Mouse (Mus musculus) cerebellum, adult 2 months (tissue): Measurements from ENCODE around the gene Acox3. TPM values are rescaled to one million over a fixed set of nuclear protein-coding genes. Genes with fewer than 3 reads are reported as not detected.
"Not testable (repeated sequence)": the region's sequence is repeated elsewhere in the genome, so short reads cannot be mapped to it uniquely, and the experiment has no call there.

ENCODE experiments used
- DNase-seq, 2 experiments: peaks; one replicate each; pipeline ENCODE4 v3.0.0; 2021
- H3K27ac ChIP-seq: fragments of 200-500 bp; 2 replicates; pipeline ENCODE4 v1.5.1; 2012; ENCODE audit warnings: low read length, control low read depth, inconsistent platforms; ENCODE audit not compliant: insufficient read depth
- H3K27me3 ChIP-seq: fragments of 200-500 bp; 2 replicates; pipeline ENCODE4 v1.6.1; 2012; ENCODE audit warnings: inconsistent platforms, mild to moderate bottlenecking, low read length, moderate library complexity; ENCODE audit not compliant: control insufficient read depth, insufficient read depth
- H3K4me1 ChIP-seq: fragments of 200-500 bp; 2 replicates; pipeline ENCODE4 v1.6.1; 2011; ENCODE audit warnings: low read length; ENCODE audit not compliant: control insufficient read depth, insufficient read depth
- H3K4me3 ChIP-seq: fragments of 200-500 bp; replicated peaks from 2 replicates; pipeline ENCODE3; 2011; ENCODE audit warnings: mild to moderate bottlenecking, low read depth, low read length, control low read depth; ENCODE audit not compliant: insufficient read depth
- CTCF ChIP-seq: fragments of 200-500 bp; IDR thresholded peaks from 2 replicates; pipeline ENCODE4 v1.5.1; 2011; ENCODE audit warnings: low read depth, mild to moderate bottlenecking, control low read depth, low read length, moderate library complexity, borderline replicate concordance; ENCODE audit not compliant: insufficient read depth
- POLR2A ChIP-seq: fragments of 200-500 bp; IDR thresholded peaks from 2 replicates; pipeline ENCODE4 v1.6.1; 2011; ENCODE audit warnings: low read length, control low read depth, borderline replicate concordance; ENCODE audit not compliant: insufficient read depth
- WGBS: fragments of 180-500 bp; shearing (Covaris S2); methylation state at CpG from one replicate; pipeline ENCODE4 v1.1.7; 2018; 5-methylcytosine and 5-hydroxymethylcytosine counted together
- polyA plus RNA-seq: library from polyadenylated mRNA; depleted of rRNA; stranded (reverse); fragments of >200 nt; gene quantifications from 2 replicates; pipeline ENCODE4 v1.2.3, GENCODE M21; 2012

Acox3 gene
- polyA plus RNA-seq, 1 experiment: 33.7 TPM

DNA sequence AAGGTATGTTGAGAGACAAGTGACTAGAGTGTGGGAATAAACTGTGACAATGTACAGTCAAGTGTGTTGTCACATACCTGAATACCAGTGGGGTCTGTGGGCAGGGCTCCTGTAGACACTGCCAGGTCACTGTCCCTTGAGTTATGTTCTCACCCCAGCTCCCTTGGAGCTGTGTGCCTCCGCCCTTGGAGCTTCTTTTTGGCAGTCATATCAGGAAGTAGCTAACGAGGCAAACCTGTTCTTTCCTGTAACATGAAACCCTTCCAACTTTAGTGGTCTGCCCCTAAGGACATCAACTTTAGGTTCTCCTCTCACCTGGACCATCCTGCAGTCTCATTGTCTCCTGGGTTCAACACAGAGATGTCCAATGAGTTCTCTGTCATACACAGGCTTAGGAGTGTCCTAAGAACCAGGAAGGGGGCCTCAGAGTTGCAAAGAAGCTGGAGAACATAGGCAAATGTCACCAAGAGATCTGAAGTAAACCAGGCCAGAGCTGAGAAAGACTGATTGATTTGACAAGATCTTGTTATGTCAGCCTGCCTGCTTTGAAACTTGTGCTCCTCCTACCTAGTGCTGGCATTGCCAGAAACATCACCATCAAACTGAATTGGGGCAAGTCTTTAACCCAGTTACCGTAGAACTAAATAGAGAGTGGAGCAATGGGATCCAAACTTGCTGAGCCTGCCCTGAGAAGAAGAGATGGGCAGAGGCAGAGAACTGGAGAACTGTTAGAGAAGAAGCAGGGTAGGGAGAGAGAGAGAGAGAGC, 2.5 kb upstream of the Acox3 start:
- no peak overlapping the region for H3K27ac ChIP-seq
- H3K27me3 ChIP-seq: no peaks in the 10 kb centered on the region
- no peak overlapping the region for H3K4me3 ChIP-seq
- TF ChIP-seq CTCF (no peak), POLR2A (no peak)
- WGBS: 50% methylated on average over 3 of the region's 3 CpGs
- H3K4me1 ChIP-seq: peaks cover 7% of the 10 kb centered on the region; the same call in 1 of the 2 replicates
- DNase-seq: no peak

DNA sequence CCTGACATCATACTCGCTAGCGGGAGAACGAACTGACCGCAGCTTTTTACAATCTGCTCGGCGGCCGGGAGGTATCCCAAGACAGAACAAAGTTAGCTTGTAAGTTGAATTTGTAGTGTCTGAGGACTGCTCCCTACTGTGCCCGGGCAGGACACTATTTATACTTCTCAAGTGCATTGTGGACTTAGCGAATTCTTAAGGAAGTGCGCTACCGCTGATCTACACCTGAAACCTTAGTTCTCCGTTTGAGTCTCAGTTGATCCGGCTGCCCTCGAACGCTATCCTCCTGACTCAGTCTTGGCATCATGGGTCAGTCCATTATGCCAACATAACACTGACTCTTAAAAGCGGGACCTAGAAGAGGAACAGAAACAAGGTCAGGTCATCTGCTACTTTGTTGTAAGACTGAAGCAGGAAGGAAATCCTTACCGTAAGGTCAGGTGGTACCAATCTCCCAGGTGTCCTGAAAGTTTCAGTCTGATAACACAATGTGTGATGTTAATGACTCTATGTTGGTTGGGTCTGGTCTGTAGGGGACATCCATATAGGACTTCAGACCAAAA, 462 bp downstream of the Acox3 start:
- 2% methylated on average over 17 of the region's 17 CpGs for WGBS
- no peak for TF ChIP-seq POLR2A
- TF ChIP-seq CTCF: no peak
- DNase-seq: no peak
- H3K27ac ChIP-seq: peak overlapping the region; percentile 56; the same call in 1 of the 2 replicates
- H3K27me3 ChIP-seq: no peaks in the 10 kb centered on the region
- H3K4me1 ChIP-seq: peaks cover 7% of the 10 kb centered on the region; the same call in 1 of the 2 replicates
- H3K4me3 ChIP-seq: peak overlapping the region; percentile 99

DNA sequence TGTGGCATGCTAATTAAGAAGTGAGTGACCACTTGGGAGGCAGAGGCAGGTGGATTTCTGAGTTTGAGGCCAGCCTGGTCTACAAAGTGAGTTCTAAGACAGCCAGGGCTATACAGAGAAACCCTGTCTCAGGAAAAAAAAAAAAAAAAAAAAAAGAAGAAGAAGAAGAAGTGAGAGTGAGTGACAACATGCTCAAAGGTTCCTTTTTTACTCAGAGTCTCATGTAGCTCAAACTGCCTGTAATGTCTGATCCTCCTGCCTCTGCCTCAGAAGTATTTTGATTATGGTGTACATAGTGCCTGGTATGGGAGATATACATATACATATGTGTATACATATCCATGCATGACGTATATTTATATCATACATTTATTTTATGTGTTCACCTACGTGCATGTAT, 1.4 kb downstream of the Acox3 start:
- not testable (repeated sequence) for H3K4me3 ChIP-seq, DNase-seq, H3K4me1 ChIP-seq, H3K27ac ChIP-seq, H3K27me3 ChIP-seq
- 93% methylated on average over 2 of the region's 2 CpGs for WGBS

DNA sequence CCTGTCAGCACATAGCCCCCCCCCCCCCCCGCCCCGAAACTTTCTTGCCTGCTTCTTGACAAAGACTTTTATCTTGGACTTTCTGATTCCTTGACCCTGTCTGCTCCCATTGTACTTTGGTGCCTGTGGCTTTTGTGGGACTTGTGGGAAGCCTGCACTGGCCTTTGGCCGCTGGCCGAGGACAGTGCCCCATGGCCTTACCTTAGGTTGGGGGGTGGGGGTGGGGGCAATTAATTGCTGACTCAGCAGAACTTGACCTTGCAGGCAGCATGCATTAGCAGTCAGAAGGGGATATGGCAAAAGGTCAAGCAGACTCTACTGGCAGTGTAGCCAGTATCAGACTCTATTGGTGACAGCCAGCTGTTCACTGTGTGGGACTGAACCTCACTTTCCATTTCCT, 8.7 kb downstream of the Acox3 start:
- H3K27me3 ChIP-seq: no peaks in the 10 kb centered on the region
- 98% methylated on average over 4 of the region's 4 CpGs for WGBS
- no peak for DNase-seq
- no peak overlapping the region for H3K4me3 ChIP-seq
- TF ChIP-seq POLR2A (no peak), CTCF (no peak)
- H3K4me1 ChIP-seq: no peaks in the 10 kb centered on the region
- H3K27ac ChIP-seq: no peak overlapping the region

DNA sequence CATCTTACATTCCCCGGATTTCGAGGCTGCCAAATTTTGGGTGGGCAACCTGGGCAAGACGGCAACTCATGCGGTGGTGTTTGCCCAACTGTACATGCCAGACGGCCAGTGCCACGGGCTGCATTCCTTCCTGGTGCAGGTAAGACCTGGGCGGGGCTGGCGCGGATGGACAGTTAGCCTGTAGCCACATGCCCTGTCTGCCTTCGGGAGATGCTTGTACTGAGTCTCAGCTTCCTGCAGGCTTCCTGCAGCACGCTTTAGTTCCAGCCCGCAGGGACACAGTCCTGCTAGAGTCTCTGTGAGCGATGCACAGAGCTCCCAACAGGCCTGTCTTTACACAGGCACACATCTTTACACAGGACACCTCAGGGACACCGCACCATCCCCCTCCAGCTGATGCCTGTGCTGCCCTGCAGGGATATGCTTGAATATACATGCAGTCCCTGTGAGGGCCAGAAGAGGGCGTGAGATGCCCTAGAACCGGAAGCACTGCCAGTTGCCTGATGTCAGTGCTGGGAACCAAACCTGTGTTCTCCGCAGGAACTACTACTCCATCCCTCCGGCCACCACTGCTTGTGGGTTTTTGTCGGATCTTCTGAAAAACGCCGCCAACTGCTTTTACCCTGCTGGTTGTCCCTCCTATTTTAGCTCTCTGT, 9.4 kb downstream of the Acox3 start:
- 86% methylated on average over 21 of the region's 21 CpGs for WGBS
- DNase-seq: no peak
- H3K27ac ChIP-seq: no peak overlapping the region
- no peak overlapping the region for H3K4me3 ChIP-seq
- H3K27me3 ChIP-seq: no peaks in the 10 kb centered on the region
- 0 out of 2 replicates have a peak, but pooled peaks have one; percentile 7 for TF ChIP-seq CTCF
- TF ChIP-seq POLR2A: no peak
- no peaks in the 10 kb centered on the region for H3K4me1 ChIP-seq

DNA sequence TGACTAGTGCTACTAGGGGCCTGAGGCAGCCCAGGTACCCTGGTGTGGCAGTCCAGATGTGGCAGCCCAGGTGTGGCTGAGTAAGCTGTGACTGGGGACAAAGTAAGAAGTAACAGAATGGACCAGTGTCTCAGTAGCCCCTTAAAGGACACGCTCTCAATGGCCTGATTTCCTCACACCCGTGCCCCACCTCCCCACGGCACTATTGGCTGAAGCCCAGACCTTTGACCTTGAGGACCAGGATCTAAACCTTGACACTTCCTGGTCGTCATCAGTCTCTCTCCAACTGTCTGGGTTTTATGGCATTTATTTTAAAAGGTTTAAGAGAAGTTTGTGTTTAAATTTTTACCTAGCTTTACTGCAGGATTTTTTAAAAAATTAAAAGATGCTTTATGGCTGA, 10.0 kb downstream of the Acox3 start:
- no peak overlapping the region for H3K4me3 ChIP-seq
- 78% methylated on average over 4 of the region's 4 CpGs for WGBS
- no peaks in the 10 kb centered on the region for H3K27me3 ChIP-seq

DNA sequence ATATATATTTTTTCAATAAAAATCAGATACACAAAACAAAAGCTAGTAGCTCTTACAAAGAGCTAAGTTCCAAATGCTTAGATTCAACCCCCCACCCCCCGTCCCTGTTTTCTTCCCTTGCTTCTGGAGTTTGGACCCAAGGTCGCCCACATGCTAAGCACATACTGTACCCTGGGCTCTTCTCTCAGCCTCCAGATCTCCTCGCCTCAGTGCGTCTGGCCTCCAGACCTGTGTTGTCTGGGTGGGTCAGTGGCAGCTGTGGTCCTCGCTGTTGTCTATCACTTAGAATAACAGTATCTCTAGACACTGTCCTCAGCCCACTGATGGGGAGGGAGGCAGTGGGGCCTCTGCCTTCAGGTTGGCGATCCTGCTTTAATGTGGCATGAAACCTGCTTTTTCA, 10.4 kb downstream of the Acox3 start:
- WGBS: 87% methylated on average over 6 of the region's 6 CpGs
- H3K4me1 ChIP-seq: no peaks in the 10 kb centered on the region
- H3K4me3 ChIP-seq: no peak overlapping the region
- DNase-seq: no peak
- H3K27ac ChIP-seq: no peak overlapping the region
- no peaks in the 10 kb centered on the region for H3K27me3 ChIP-seq
- TF ChIP-seq CTCF (no peak), POLR2A (no peak)

More for the DNA sequence above, 10.0 kb downstream of the Acox3 start:
- no peak for DNase-seq
- no peak for TF ChIP-seq POLR2A
- TF ChIP-seq CTCF: no peak
- Histone ChIP-seq H3K4me1 (no peaks in the 10 kb centered on the region), H3K27ac (no peak overlapping the region)

DNA sequence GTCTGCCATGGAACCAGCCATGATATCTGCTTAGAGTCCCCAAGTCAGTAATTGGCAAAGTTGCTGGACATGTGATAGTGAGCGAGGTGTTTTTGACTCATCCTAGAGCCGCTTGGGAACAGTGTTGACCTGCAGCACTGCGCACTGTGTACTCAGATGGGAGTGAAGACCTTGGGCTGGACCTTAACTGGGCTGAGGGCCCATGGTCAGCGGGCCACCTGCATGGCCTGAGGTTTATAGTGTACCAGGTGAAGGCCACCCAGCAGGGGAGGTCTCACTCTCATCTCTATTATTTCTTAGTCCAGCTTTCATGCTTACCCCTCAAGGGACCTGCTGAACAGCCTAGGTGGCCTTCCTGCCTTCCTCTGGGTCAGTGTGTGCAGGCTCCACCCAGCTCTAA, 11.9 kb downstream of the Acox3 start:
- DNase-seq: no peak
- TF ChIP-seq CTCF (no peak), POLR2A (no peak)

More for the DNA sequence above, 11.9 kb downstream of the Acox3 start:
- H3K27ac ChIP-seq: no peak overlapping the region
- H3K4me3 ChIP-seq: no peak overlapping the region
- H3K27me3 ChIP-seq: no peaks in the 10 kb centered on the region
- 94% methylated on average over 4 of the region's 4 CpGs for WGBS
- H3K4me1 ChIP-seq: no peaks in the 10 kb centered on the region
